Mouse (Mus musculus) testis, adult 2 months (tissue): Measurements from ENCODE around the gene Pold3. TPM values are rescaled to one million over a fixed set of nuclear protein-coding genes. Genes with fewer than 3 reads are reported as not detected.

ENCODE experiments used
- H3K27ac ChIP-seq: fragments of 200-500 bp; 2 replicates; pipeline ENCODE4 v1.5.1; 2012; ENCODE audit warnings: low read depth, low read length; ENCODE audit not compliant: control insufficient read depth, insufficient read depth
- H3K27me3 ChIP-seq: fragments of 200-500 bp; 2 replicates; pipeline ENCODE4 v1.6.1; 2012; ENCODE audit warnings: mild to moderate bottlenecking, low read length, moderate library complexity; ENCODE audit not compliant: control insufficient read depth, insufficient read depth
- H3K36me3 ChIP-seq: fragments of 200-500 bp; 2 replicates; pipeline ENCODE4 v1.6.1; 2012; ENCODE audit warnings: mild to moderate bottlenecking, low read length; ENCODE audit not compliant: control insufficient read depth, insufficient read depth
- H3K4me1 ChIP-seq: fragments of 200-500 bp; 2 replicates; pipeline ENCODE4 v1.6.1; 2012; ENCODE audit warnings: low read length; ENCODE audit not compliant: control insufficient read depth, insufficient read depth
- H3K4me3 ChIP-seq: fragments of 200-500 bp; 2 replicates; pipeline ENCODE4 v1.5.1; 2012; ENCODE audit warnings: low read depth, mild to moderate bottlenecking, low read length, moderate library complexity, mixed read lengths; ENCODE audit not compliant: control insufficient read depth
- CTCF ChIP-seq: fragments of 200-500 bp; IDR thresholded peaks from 2 replicates; pipeline ENCODE4 v1.5.1; 2012; ENCODE audit warnings: low read depth, mild to moderate bottlenecking, inconsistent platforms, low read length, moderate library complexity; ENCODE audit not compliant: control insufficient read depth, insufficient read depth, insufficient replicate concordance
- POLR2A ChIP-seq: fragments of 200-500 bp; IDR thresholded peaks from 2 replicates; pipeline ENCODE4 v1.6.1; 2012; ENCODE audit warnings: low read depth, mild to moderate bottlenecking, inconsistent platforms, low read length, moderate library complexity; ENCODE audit not compliant: control insufficient read depth
- polyA plus RNA-seq: library from polyadenylated mRNA; depleted of rRNA; stranded (reverse); fragments of >200 nt; gene quantifications from 2 replicates; pipeline ENCODE4 v1.2.3, GENCODE M21; 2012; rRNA removed

Gene Pold3
- polyA plus RNA-seq, 1 experiment = 50.6 TPM

- H3K4me1 ChIP-seq = peaks cover 5% of the 10 kb centered on the region
- H3K27me3 ChIP-seq = no peaks in the 10 kb centered on the region
- no peak overlapping the region for H3K27ac ChIP-seq
- H3K4me3 ChIP-seq = no peak overlapping the region
- H3K36me3 ChIP-seq = no peaks in the 10 kb centered on the region
- TF ChIP-seq POLR2A (no peak), CTCF (no peak)
Measured at GRCm38 (mm10) chr7:100043605-100044031, 77.7 kb downstream of the Pold3 start.

- Histone ChIP-seq H3K4me3 (no peak overlapping the region), H3K27ac (no peak overlapping the region), H3K27me3 (no peaks in the 10 kb centered on the region), H3K4me1 (peaks cover 5% of the 10 kb centered on the region), H3K36me3 (no peaks in the 10 kb centered on the region)
- TF ChIP-seq CTCF (no peak), POLR2A (no peak)
Measured at GRCm38 (mm10) chr7:100043096-100043495, 78.3 kb downstream of the Pold3 start.

GRCm38 (mm10) chr7:100042120-100042519 lies 79.2 kb downstream of the Pold3 start:
- Histone ChIP-seq H3K4me3 (peak overlapping the region; percentile 10), H3K27me3 (no peaks in the 10 kb centered on the region), H3K36me3 (no peaks in the 10 kb centered on the region), H3K4me1 (peaks cover 5% of the 10 kb centered on the region), H3K27ac (no peak overlapping the region)
- TF ChIP-seq CTCF (no peak), POLR2A (no peak)

- TF ChIP-seq POLR2A = no peak
- no peak for TF ChIP-seq CTCF
- no peaks in the 10 kb centered on the region for H3K27me3 ChIP-seq
- H3K4me1 ChIP-seq = no peaks in the 10 kb centered on the region
- H3K4me3 ChIP-seq = no peak overlapping the region
- H3K36me3 ChIP-seq = no peaks in the 10 kb centered on the region
- no peak overlapping the region for H3K27ac ChIP-seq
Measured at GRCm38 (mm10) chr7:100036495-100036894, 84.9 kb downstream of the Pold3 start.

GRCm38 (mm10) chr7:100036050-100036449 lies 85.3 kb downstream of the Pold3 start:
- no peaks in the 10 kb centered on the region for H3K36me3 ChIP-seq
- TF ChIP-seq CTCF (no peak), POLR2A (no peak)
- H3K4me3 ChIP-seq = no peak overlapping the region
- H3K4me1 ChIP-seq = no peaks in the 10 kb centered on the region
- no peaks in the 10 kb centered on the region for H3K27me3 ChIP-seq
- H3K27ac ChIP-seq = no peak overlapping the region

- TF ChIP-seq POLR2A (no peak), CTCF (no peak)
- H3K4me3 ChIP-seq = no peak overlapping the region
- H3K4me1 ChIP-seq = no peaks in the 10 kb centered on the region
- H3K27ac ChIP-seq = no peak overlapping the region
- H3K27me3 ChIP-seq = no peaks in the 10 kb centered on the region
- no peaks in the 10 kb centered on the region for H3K36me3 ChIP-seq
Measured at GRCm38 (mm10) chr7:100034815-100035463, 86.4 kb downstream of the Pold3 start.

- H3K4me1 ChIP-seq = no peaks in the 10 kb centered on the region
- H3K36me3 ChIP-seq = no peaks in the 10 kb centered on the region
- no peak for TF ChIP-seq CTCF
- TF ChIP-seq POLR2A = no peak
- no peak overlapping the region for H3K4me3 ChIP-seq
- H3K27ac ChIP-seq = no peak overlapping the region
- H3K27me3 ChIP-seq = no peaks in the 10 kb centered on the region
Measured at GRCm38 (mm10) chr7:100033672-100034071, 87.7 kb downstream of the Pold3 start.

Other genes starting within 250 kb of the Pold3 start
- gene Rnf169, start 141.1 kb downstream of the Pold3 start, polyA plus RNA-seq = 1.6 TPM in 2 replicates
- 0.38 and 1.2 TPM in 2 replicates for gene Chrdl2, start 115.4 kb downstream of the Pold3 start, polyA plus RNA-seq
- 2.2 TPM in 2 replicates for gene Lipt2, start 37.7 kb upstream of the Pold3 start, polyA plus RNA-seq
- 193 and 197 TPM in 2 replicates for gene Kcne3, start 54.9 kb upstream of the Pold3 start, polyA plus RNA-seq
- gene Pgm2l1, start 105.8 kb upstream of the Pold3 start, polyA plus RNA-seq = 5.3 and 6.5 TPM in 2 replicates
- gene P4ha3, start 164.0 kb upstream of the Pold3 start, polyA plus RNA-seq = 0.23 and 1.4 TPM in 2 replicates